Mouse (Mus musculus) cerebellum, adult 2 months (tissue): ENCODE results near the gene Setdb2. TPM values are rescaled to one million over a fixed set of nuclear protein-coding genes. Genes with fewer than 3 reads are reported as not detected.
"Not testable (repeated sequence)": the region's sequence is repeated elsewhere in the genome, so short reads cannot be mapped to it uniquely, and the experiment has no call there.

Experiments
- DNase-seq, 2 experiments: peaks; one replicate each; pipeline ENCODE4 v3.0.0; 2021
- H3K27ac ChIP-seq: fragments of 200-500 bp; 2 replicates; pipeline ENCODE4 v1.5.1; 2012; ENCODE audit warnings: low read length, control low read depth, inconsistent platforms; ENCODE audit not compliant: insufficient read depth
- H3K27me3 ChIP-seq: fragments of 200-500 bp; 2 replicates; pipeline ENCODE4 v1.6.1; 2012; ENCODE audit warnings: inconsistent platforms, mild to moderate bottlenecking, low read length, moderate library complexity; ENCODE audit not compliant: control insufficient read depth, insufficient read depth
- H3K4me1 ChIP-seq: fragments of 200-500 bp; 2 replicates; pipeline ENCODE4 v1.6.1; 2011; ENCODE audit warnings: low read length; ENCODE audit not compliant: control insufficient read depth, insufficient read depth
- H3K4me3 ChIP-seq: fragments of 200-500 bp; replicated peaks from 2 replicates; pipeline ENCODE3; 2011; ENCODE audit warnings: mild to moderate bottlenecking, low read depth, low read length, control low read depth; ENCODE audit not compliant: insufficient read depth
- CTCF ChIP-seq: fragments of 200-500 bp; IDR thresholded peaks from 2 replicates; pipeline ENCODE4 v1.5.1; 2011; ENCODE audit warnings: low read depth, mild to moderate bottlenecking, control low read depth, low read length, moderate library complexity, borderline replicate concordance; ENCODE audit not compliant: insufficient read depth
- POLR2A ChIP-seq: fragments of 200-500 bp; IDR thresholded peaks from 2 replicates; pipeline ENCODE4 v1.6.1; 2011; ENCODE audit warnings: low read length, control low read depth, borderline replicate concordance; ENCODE audit not compliant: insufficient read depth
- WGBS: fragments of 180-500 bp; shearing (Covaris S2); methylation state at CpG from one replicate; pipeline ENCODE4 v1.1.7; 2018; 5-methylcytosine and 5-hydroxymethylcytosine counted together
- polyA plus RNA-seq: library from polyadenylated mRNA; depleted of rRNA; stranded (reverse); fragments of >200 nt; gene quantifications from 2 replicates; pipeline ENCODE4 v1.2.3, GENCODE M21; 2012

Setdb2 gene
- polyA plus RNA-seq, 1 experiment: 6.1 TPM

DNA sequence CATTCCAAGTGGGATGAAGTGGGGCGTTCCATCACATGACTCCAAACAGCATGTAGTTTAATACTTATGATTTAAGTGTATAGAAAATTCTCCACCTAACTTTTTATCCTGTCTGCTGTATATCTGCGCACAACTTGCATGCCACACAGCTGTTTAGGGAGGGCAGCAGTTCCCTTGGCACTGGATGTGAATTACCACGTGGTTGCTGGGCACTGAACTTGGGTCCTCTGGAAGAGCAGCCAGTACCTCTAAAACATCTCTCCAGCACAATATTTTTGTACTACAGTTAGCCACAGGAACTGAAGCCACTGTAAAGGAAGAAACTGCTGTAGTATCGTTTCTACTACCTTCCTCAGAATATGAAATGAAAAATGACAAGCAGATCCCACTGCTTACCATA lies 22.5 kb downstream of the Setdb2 start:
- TF ChIP-seq POLR2A (no peak), CTCF (no peak)
- DNase-seq: no peak
- Histone ChIP-seq H3K4me3 (no peak overlapping the region), H3K4me1 (no peaks in the 10 kb centered on the region), H3K27ac (no peak overlapping the region), H3K27me3 (no peaks in the 10 kb centered on the region)
- WGBS: 80% methylated on average over 4 of the region's 4 CpGs

DNA sequence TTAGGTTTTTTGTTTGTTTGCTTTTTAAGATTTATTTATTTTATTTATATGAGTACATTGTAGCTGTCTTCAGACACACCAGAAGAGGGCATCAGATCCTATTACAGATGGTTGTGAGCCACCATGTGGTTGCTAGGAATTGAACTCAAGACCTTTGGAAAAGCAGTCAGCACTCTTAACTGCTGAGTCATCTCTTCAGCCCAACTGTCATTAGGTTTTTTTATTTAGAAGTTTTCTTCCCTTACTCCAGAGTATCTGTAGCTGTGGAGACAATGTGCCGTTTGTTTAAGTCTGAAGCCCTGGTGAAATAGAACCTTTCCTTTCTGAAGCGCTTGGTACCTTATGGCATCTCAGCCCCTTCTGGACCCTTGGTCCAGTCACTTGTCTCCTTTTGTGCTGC lies 25.7 kb downstream of the Setdb2 start:
- not testable (repeated sequence) for H3K27me3 ChIP-seq, H3K4me3 ChIP-seq, DNase-seq, H3K4me1 ChIP-seq, H3K27ac ChIP-seq
- 100% methylated on average over 2 of the region's 2 CpGs for WGBS

DNA sequence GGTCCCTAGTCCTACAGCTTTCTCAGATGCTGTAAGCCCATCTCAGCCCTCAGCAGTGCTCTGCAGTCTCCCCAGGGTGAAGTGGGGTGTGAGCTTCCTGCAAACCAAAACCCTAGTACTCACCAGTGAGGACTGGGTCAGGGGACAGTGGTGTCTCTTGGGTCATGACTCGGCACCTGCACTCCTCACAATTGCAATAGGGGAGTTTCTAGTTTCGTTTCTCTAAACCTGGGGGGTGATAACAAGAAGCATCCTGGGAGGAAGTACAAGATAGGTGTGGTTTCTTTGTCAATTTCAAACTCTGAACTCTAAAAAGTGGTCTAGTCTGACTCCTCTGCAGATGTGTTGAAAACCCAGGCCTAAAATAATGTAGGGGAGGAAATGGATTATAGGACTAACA lies 43.7 kb downstream of the Setdb2 start:
- WGBS: 90% methylated on average over 2 of the region's 2 CpGs
- Histone ChIP-seq H3K4me3 (no peak overlapping the region), H3K27me3 (no peaks in the 10 kb centered on the region), H3K27ac (no peak overlapping the region), H3K4me1 (no peaks in the 10 kb centered on the region)
- DNase-seq: no peak
- no peak for TF ChIP-seq CTCF
- no peak for TF ChIP-seq POLR2A

DNA sequence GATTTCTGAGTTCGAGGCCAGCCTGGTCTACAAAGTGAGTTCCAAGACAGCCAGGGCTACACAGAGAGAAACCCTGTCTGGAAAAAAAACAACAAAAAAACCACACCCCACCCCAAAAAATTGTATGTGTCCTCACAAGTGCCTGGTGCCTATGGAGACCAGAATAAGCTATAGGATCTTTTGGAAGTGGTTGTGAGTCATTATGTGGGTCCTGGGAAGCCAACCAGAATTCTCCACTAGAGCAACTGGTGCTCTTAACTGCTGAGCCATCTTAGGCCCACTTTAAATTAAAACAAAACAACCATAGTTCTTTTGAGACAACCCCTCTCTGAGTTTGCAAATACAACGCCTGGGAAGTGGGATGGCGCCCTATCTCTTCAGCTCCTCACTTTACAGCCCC lies 45.4 kb downstream of the Setdb2 start, which contains the start of gene Phf11c:
Phf11c (minus strand) TSS at position 101 of the 400 bp plus-strand sequence.
- Histone ChIP-seq H3K27ac (no peak within 1 kb of the TSS), H3K4me3 (no peak within 1 kb of the TSS), H3K27me3 (no peaks in the 10 kb centered on the region), H3K4me1 (no peaks in the 10 kb centered on the region)
- TF ChIP-seq POLR2A (no peak), CTCF (no peak)
- DNase-seq: no peak
- WGBS: 91% methylated on average over 3 of the region's 3 CpGs

DNA sequence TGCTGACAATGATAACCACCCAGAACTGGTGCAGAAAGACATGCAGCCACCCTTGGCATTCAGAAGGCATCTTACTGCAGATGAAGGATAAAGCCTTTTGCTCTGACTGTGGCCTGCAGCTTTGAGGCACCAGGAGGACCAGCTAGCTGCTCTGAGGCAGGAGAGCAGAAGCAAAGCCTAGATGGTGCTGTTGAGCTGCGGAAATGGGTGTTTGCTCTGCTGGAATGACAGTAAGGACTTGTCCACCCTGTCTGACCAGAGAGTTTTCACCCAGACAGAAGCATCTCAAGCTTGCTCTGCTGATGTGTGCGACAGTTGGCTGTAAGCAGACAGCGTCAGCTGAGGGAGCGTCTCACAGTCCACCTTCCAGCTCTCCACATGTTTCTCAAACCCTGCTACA lies 50.5 kb downstream of the Setdb2 start:
- DNase-seq: peak; percentile 4 to 13
- WGBS: 67% methylated on average over 4 of the region's 4 CpGs
- H3K27me3 ChIP-seq, H3K4me3 ChIP-seq, H3K4me1 ChIP-seq, H3K27ac ChIP-seq: not testable (repeated sequence)

DNA sequence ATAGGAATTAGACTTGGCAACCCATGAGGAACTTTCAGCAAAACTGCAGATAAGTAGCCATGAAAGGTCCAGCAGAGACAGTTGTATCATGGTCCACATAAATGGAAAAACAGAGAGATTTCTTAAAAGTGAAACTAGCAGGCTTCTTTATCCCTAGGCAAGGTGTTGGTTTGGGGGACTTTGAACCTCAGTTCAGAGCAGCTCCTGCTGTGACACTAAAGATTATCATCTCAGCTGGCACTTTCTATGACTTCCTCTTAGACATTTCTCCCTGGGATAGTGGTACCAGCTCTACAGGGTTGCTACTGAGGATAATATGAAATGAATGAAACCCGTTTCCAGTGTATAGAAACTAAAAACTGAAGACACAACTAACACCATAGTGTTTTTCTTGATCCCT lies 51.2 kb downstream of the Setdb2 start:
- Histone ChIP-seq H3K4me3 (no peak overlapping the region), H3K4me1 (no peaks in the 10 kb centered on the region), H3K27me3 (no peaks in the 10 kb centered on the region), H3K27ac (no peak overlapping the region)
- WGBS: 50% methylated on average over 1 of the region's 1 CpGs
- no peak for DNase-seq
- TF ChIP-seq CTCF: no peak
- no peak for TF ChIP-seq POLR2A

DNA sequence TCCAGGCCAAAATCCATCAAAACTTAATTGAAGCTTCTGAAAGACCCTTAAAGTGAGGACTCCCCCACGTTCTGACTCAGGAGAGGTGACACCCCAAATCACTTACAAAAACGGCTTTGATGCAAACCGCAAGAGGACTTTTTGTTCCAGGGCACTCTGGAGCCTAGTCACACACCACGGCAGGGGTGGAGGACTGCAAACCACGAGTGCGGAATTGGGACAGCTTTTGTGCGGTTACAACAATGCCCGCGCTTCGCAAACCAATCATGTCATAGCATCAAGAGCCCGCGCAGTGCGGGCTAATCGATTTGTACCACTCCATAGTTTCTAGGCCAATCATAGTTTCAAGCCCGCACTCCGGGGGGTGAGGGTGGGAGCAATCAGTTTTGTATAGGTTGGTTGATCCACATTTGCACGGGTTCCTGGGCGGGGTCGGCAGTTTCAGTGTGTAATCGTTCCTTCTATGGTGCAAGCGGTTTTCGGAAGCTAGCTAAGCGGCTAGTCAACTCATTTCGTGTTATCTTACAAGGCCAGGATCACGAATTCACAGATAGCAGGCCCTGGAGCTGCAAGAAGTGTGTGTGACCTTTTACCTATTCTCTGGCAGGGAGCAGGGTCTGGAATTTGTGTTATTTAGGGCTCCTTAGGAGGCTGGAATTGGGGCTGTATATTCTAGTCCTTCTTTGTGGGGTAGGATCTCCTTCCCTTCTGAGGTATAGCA lies 70.2 kb downstream of the Setdb2 start:
- no peak overlapping the region for H3K4me3 ChIP-seq
- 90% methylated on average over 25 of the region's 25 CpGs for WGBS
- H3K4me1 ChIP-seq: no peaks in the 10 kb centered on the region
- H3K27ac ChIP-seq: no peak overlapping the region
- no peak for DNase-seq
- H3K27me3 ChIP-seq: no peaks in the 10 kb centered on the region
- no peak for TF ChIP-seq CTCF
- TF ChIP-seq POLR2A: no peak

DNA sequence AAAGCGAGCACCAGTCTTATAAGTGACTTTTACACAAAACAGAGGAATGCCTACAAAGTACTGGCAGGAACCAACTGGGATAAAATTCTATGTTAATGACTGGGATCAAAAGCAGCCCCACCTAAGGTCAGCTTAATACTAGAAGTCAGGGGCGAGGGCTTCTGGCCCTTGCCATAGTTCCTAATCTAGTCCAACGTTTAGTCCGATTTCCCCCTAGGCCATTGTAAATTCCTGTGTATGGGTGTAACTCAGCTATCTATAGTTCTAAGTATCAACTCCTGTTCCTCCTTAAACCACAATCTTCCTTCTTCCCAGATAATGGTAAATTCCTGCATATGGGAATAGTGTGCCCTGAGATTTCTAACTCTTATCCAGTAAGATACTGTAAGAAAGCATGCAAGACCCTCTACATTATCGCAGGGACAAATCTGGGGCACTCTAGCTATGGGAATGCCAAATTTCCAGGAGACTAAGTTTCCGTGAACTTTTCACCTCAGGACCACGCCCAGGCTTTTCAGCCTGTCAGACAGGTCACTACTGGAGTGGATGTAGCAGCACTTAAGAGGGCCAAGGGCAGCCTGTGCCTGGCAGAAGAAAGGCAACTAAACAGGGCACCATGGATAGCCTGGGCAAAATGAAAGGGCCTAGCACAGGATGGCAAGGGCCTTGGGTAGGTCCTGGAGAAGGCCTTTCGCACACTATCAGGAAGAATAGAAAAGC lies 74.1 kb downstream of the Setdb2 start:
- Histone ChIP-seq H3K4me3 (no peak overlapping the region), H3K27ac (no peak overlapping the region), H3K4me1 (no peaks in the 10 kb centered on the region), H3K27me3 (no peaks in the 10 kb centered on the region)
- TF ChIP-seq CTCF (no peak), POLR2A (no peak)
- no peak for DNase-seq
- 89% methylated on average over 8 of the region's 8 CpGs for WGBS
